Mouse (Mus musculus) layer of hippocampus, postnatal 14 days (tissue): ENCODE measurements around the gene Card10. TPM values are rescaled to one million over a fixed set of nuclear protein-coding genes. Genes with fewer than 3 reads are reported as not detected.

ENCODE experiments used
- DNase-seq, 2 experiments: peaks; one replicate each; pipeline ENCODE4 v3.0.0; 2021 to 2022; ENCODE audit warnings: low spot score in 2 of 2, mixed read lengths in 1 of 2
- total RNA-seq, 2 experiments: library from RNA; stranded (reverse); gene quantifications; 2 replicates each; pipeline ENCODE4 v1.2.3; 2021

Gene Card10
- total RNA-seq, 2 experiments from 2014 or later: 4.8 to 4.9 TPM

DNA sequence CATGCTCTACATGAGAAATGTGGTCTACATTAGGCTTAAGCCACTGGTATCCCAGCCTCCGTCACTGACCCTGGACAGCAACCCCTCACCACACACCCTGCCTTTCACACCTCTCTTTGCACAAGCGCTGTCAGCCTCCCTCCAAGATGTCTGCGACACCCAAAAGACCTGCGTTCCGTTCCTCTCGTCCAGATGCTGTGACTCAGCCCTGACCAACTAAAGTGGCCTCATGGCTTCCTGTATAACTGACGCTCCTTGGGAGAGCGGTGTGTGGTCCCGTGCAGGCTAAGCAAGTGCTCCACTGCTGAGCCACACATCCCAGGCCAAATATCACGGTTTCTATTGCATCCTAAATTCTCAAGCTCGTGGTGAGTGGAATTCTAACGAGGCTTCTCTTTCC is 62.2 kb downstream of the Card10 start:
- no peak for DNase-seq

DNA sequence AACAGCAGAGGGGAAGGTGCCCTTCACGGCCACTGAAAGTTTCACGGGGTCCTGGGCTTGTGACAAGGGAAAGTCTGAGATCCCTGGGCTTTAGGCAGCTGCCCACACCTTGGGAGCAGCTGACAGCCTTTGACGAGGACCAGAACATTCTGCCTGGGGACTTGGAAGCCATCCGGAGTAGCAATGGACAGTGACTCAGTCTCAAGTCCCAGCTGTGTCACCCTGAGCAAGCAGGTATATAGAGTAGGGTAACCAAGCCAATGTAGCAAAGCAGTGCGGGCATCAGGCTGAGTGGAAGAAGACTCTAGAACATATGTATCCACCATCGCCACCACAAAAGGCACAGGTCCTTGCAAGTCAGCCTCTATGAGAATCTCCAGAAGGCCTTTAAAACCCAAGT is 65.7 kb downstream of the Card10 start:
- no peak for DNase-seq

DNA sequence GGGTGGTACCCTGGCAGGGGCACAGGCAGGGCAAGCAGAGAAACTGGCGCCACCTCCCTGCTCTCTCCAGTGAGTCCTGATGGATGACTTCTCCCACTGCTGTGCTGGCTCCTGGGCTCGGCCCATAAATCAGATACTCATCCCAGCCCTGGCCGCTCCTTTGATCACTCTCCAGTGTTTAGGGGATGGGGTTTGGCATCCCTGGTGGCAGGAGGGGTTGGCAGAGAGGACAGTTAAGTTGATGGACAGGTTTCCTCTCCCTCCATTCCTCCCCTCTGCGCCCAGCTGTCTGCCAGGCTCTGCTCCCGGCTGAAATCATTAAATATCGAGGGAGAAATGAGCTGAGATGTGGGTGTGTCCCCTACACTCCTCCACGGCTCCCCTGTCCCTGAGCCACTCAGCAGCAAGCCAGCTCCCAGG is 66.2 kb downstream of the Card10 start:
- no peak for DNase-seq

DNA sequence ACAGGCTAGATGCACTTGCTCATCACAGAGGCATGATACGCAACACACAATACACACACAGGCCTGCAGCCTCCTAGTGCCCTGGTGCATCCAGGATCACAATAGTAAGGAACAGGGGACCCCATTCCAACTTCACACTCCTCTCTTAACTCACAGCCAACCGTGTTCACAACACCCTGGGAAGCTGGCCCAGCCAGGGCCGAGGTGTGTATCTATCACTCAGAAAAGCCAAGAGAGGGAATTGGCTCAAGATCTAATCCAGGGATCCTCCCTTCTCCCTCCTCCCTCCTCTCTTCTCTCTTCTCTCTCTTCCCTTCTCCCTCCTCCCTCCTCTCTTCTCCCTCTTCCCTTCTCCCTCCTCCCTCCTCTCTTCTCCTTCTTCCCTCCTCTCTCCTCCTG is 66.7 kb downstream of the Card10 start:
- no peak for DNase-seq

DNA sequence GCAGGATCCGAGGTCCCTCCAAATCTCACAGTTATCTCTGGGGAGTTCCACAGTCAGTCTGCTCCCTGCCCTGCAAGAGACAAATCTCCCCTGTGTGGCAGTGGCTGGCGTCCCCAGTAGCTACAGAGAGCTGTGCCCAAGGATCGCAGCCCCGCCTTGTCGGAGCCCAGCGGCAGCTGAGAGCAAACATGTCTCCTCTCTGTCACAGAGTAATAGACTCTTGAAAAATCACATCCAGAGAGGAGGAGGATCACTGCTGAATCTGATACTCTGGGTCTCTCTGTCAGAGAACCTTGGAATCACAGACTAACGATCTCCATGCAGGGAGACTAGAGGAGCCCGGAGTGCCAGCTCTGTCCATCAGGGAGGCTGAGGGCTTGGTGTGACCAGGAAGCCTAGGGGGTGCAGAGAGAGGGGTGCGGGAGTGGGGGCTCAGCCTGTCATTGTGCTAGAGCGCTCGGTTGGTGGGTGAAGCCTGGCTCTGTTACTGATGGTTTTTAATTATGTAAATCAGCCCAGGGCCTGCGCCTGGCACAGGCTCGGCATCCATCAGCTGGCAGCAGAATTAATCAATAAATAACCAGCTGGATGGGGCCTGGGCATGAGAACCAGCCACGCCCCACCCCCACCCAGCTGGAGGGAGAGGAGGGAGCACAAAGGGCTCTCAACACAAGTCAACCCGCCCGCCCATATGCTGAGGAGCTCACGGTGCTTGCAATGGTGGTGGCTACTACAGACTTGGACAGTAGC is 67.2 kb downstream of the Card10 start:
- DNase-seq: peak; percentile 66 to 78

DNA sequence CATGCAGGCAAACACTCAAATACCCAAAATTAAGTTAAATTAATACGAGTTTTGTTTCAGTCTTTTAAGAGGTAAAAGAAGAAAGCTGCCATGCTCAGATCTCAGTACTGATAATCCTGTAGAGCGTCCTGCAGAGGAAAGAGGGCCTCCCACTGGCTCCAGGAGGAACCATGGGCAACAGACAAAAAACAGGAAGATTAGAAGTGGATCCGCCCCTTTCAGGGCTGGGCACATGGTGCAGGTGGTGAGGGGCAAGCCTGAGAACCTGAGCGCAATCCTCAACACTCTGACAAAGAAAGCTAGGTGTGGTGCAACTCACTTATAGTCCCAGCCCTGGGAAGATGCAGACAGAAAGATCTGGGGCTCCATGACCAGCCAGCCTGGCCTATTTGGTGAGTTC is 71.0 kb downstream of the Card10 start:
- no peak for DNase-seq

DNA sequence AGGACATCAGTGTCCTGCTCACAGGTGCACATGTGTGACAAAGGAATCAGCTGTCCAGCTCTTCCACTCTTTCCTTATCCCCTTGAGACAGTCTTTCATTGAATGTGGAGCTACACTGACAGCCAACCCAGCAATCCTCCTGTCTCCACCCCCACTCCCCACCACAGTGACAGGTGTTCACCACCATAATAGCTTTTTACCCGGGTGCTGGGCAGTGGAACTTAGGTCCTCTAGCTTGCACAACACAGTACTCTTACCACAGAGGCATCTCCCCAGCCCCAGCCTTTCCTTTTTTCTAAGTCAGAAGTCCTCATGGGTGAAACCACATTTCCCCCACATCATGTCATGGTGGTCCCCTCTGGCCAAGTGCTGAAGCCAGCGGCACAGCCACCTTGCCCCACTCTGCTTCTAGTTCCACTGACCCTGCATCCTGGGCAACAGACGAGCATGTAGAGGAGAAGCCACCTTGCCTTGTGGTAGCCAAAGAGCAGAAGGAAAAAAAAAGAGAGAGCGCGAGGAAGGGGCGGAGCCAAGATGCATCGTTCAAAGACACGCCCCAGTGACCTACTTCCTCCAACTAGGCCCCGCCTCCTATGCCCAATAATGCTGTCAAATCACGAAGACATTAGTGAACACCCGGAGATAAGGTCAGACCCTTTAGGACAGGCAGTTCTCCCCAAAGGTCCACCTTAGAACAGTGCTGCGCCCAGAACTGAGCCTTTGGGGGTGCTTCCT is 72.4 kb downstream of the Card10 start:
- no peak for DNase-seq

DNA sequence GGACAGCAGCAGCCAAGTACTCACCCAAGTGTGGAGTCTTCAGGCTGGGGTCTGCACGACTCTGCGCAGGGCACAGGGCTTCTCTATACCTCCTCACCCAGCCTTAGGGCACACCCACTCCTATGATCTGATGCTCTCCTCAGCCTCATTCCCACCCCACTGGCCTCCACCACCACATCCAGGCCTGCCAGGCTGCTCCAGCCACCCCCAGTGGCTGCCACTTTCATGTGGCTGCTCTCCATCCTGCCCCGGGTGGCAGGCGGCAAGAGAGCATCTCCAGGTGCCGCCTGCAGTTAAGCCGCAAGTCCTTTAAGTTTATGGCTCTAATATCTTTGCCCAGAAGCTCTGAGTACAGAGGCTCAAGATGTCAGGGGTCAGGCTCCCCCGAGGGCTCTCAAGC is 76.1 kb downstream of the Card10 start:
- DNase-seq: no peak

Other genes starting within 250 kb of the Card10 start
- 1 to 10 TPM; 2.5 to 3.5 TPM for gene Rac2, start 230.3 kb downstream of the Card10 start, total RNA-seq
- 10 to 100 TPM; 16.9 to 18.0 TPM for gene Cyth4, start 206.0 kb downstream of the Card10 start, total RNA-seq
- 100 to 1,000 TPM; 161 to 171 TPM for gene Elfn2, start 84.3 kb downstream of the Card10 start, total RNA-seq
- gene Mfng, start 29.6 kb downstream of the Card10 start, total RNA-seq: 1 to 10 TPM; 7.9 to 8.3 TPM
- 10 to 100 TPM in 1 of 2 experiments, 1 to 10 TPM in 1; 9.9 to 10.5 TPM for gene Cdc42ep1, start 39.6 kb upstream of the Card10 start, total RNA-seq
- gene Lgals2, start 52.5 kb upstream of the Card10 start, total RNA-seq: not detected
- 10 to 100 TPM; 51.3 to 52.4 TPM for gene Gga1, start 74.1 kb upstream of the Card10 start, total RNA-seq
- under 1 TPM in 1 of 2 experiments, not detected in 1; 0.25 TPM for gene Gm49510, start 96.6 kb upstream of the Card10 start, total RNA-seq
- 10 to 100 TPM; 16.1 to 16.8 TPM for gene Sh3bp1, start 96.7 kb upstream of the Card10 start, total RNA-seq
- gene Pdxp, start 110.9 kb upstream of the Card10 start, total RNA-seq: 100 to 1,000 TPM; 141 to 146 TPM
- 10 to 100 TPM; 15.3 to 27.0 TPM for gene Lgals1, start 123.7 kb upstream of the Card10 start, total RNA-seq
- gene Nol12, start 131.9 kb upstream of the Card10 start, total RNA-seq: 10 to 100 TPM; 35.9 to 36.1 TPM
- 10 to 100 TPM; 19.3 to 21.1 TPM for gene Triobp, start 144.7 kb upstream of the Card10 start, total RNA-seq
- gene H1f0, start 225.4 kb upstream of the Card10 start, total RNA-seq: 10 to 100 TPM; 88.8 to 94.3 TPM
- under 1 TPM in 1 of 2 experiments, not detected in 1; 0.72 TPM for gene Galr3, start 238.8 kb upstream of the Card10 start, total RNA-seq